Mouse (Mus musculus) limb, embryonic 11.5 days (tissue): Measurements from ENCODE around the gene Ell2. TPM values are rescaled to one million over a fixed set of nuclear protein-coding genes. Genes with fewer than 3 reads are reported as not detected.

Source experiments
- ATAC-seq: fragments of 200-750 bp; cut with Nextera tagmentation; 2 replicates; pipeline ENCODE4 v1.8.0; 2017; ENCODE audit warnings: low read depth; ENCODE audit not compliant: insufficient number of reproducible peaks, low FRiP score, low TSS enrichment
- DNase-seq: peaks from one replicate; pipeline ENCODE4 v3.0.0-alpha.2; 2015; ENCODE audit warnings: low spot score
- H3K27ac ChIP-seq: fragments of 300-500 bp; sonication (generic); replicated peaks from 2 replicates; pipeline ENCODE4 v1.5.1; 2014; ENCODE audit warnings: low read depth, mild to moderate bottlenecking, low read length
- H3K27me3 ChIP-seq: fragments of 300-500 bp; sonication (generic); 2 replicates; pipeline ENCODE4 v1.6.1; 2014; ENCODE audit warnings: mild to moderate bottlenecking, low read length, mixed read lengths; ENCODE audit not compliant: control insufficient read depth, insufficient read depth
- H3K36me3 ChIP-seq: fragments of 300-500 bp; sonication (generic); 2 replicates; pipeline ENCODE4 v1.6.1; 2014; ENCODE audit warnings: mild to moderate bottlenecking, low read length, moderate library complexity, mixed read lengths; ENCODE audit not compliant: control insufficient read depth, insufficient read depth
- H3K4me1 ChIP-seq: fragments of 300-500 bp; sonication (generic); 2 replicates; pipeline ENCODE4 v1.6.1; 2014; ENCODE audit warnings: low read length, mixed read lengths; ENCODE audit not compliant: control insufficient read depth, insufficient read depth
- H3K4me2 ChIP-seq: fragments of 300-500 bp; sonication (generic); 2 replicates; pipeline ENCODE4 v1.6.1; 2014; ENCODE audit warnings: low read depth, mild to moderate bottlenecking, moderate library complexity; ENCODE audit not compliant: severe bottlenecking
- H3K4me3 ChIP-seq: fragments of 300-500 bp; sonication (generic); 2 replicates; pipeline ENCODE4 v1.5.1; 2014; ENCODE audit warnings: low read depth, low read length
- H3K9ac ChIP-seq: fragments of 300-500 bp; sonication (generic); 2 replicates; pipeline ENCODE4 v1.6.1; 2014; ENCODE audit warnings: mild to moderate bottlenecking, low read length
- H3K9me3 ChIP-seq: fragments of 300-500 bp; sonication (generic); 2 replicates; pipeline ENCODE4 v1.6.1; 2016; ENCODE audit warnings: low read length; ENCODE audit not compliant: control insufficient read depth
- WGBS: fragments of 180-500 bp; shearing (Covaris S2); extraction: QIAGEN DNeasy Blood & Tissue Kit; methylation state at CpG from one replicate; pipeline ENCODE4 v1.1.7; 2014; 5-methylcytosine and 5-hydroxymethylcytosine counted together
- polyA plus RNA-seq: library from polyadenylated mRNA; unstranded; fragments of >200 nt; fragmentation: Nextera tagmentation; extraction: Ambion mirVana; gene quantifications from 2 replicates; pipeline ENCODE4 v1.2.1, GENCODE M21; 2014

Ell2 gene
- polyA plus RNA-seq, 1 experiment from 2014 or later, result 4.8 TPM

- no peak overlapping the region for H3K9ac ChIP-seq
- no peaks in the 10 kb centered on the region for H3K9me3 ChIP-seq
- DNase-seq (no peak), ATAC-seq (no peak)
- no peak overlapping the region for H3K4me2 ChIP-seq
- no peaks in the 10 kb centered on the region for H3K36me3 ChIP-seq
- H3K4me1 ChIP-seq, result no peaks in the 10 kb centered on the region
- WGBS, result 55% methylated on average over 3 of the region's 3 CpGs
- H3K27me3 ChIP-seq, result no peaks in the 10 kb centered on the region
- H3K4me3 ChIP-seq, result no peak overlapping the region
- H3K27ac ChIP-seq, result no peak overlapping the region
These were observed 111.9 kb downstream of the Ell2 start for GRCm38 (mm10) chr13:75818486-75818885.

- Histone ChIP-seq H3K4me1 (no peaks in the 10 kb centered on the region), H3K4me3 (no peak overlapping the region), H3K9me3 (no peaks in the 10 kb centered on the region), H3K4me2 (no peak overlapping the region), H3K9ac (no peak overlapping the region), H3K36me3 (no peaks in the 10 kb centered on the region), H3K27ac (no peak overlapping the region), H3K27me3 (no peaks in the 10 kb centered on the region)
- 91% methylated on average over 3 of the region's 3 CpGs for WGBS
- DNase-seq (no peak), ATAC-seq (no peak)
These were observed 112.6 kb downstream of the Ell2 start for GRCm38 (mm10) chr13:75818945-75819706.

GRCm38 (mm10) chr13:75819898-75820297 lies 113.3 kb downstream of the Ell2 start:
- Histone ChIP-seq H3K9ac (no peak overlapping the region), H3K4me1 (no peaks in the 10 kb centered on the region), H3K36me3 (no peaks in the 10 kb centered on the region), H3K4me3 (no peak overlapping the region), H3K27ac (no peak overlapping the region), H3K27me3 (no peaks in the 10 kb centered on the region), H3K9me3 (no peaks in the 10 kb centered on the region), H3K4me2 (no peak overlapping the region)
- ATAC-seq (no peak), DNase-seq (no peak)

Other genes with a start within 250 kb of the Ell2 start
- gene Glrx, start 133.1 kb downstream of the Ell2 start, polyA plus RNA-seq, result 27.6 and 32.0 TPM in 2 replicates
- gene Rhobtb3, start 237.2 kb downstream of the Ell2 start, polyA plus RNA-seq, result 84.2 and 90.7 TPM in 2 replicates